Mouse (Mus musculus): ENCODE measurements at regions not wholly inside any gene's neighbourhood (a gene's known extent, or its start where the extent isn't known, plus 50 kb on each side); places are given as distances from the start of the nearest gene placed in this dataset.

- no peak for DNase-seq
Observed at GRCm38 (mm10) chr14:106190721-106191120, 84.7 kb downstream of the Trim52 start.

- no peak for DNase-seq
Observed at GRCm38 (mm10) chr14:106193583-106193982, 87.6 kb downstream of the Trim52 start.

- no peak for DNase-seq
Observed at GRCm38 (mm10) chr14:106194104-106194503, 88.1 kb downstream of the Trim52 start.

- DNase-seq: no peak
Observed at GRCm38 (mm10) chr14:106197826-106198225, 91.8 kb downstream of the Trim52 start.

- DNase-seq: no peak
Observed at GRCm38 (mm10) chr14:106199109-106199508, 93.1 kb downstream of the Trim52 start.

GRCm38 (mm10) chr14:106199536-106200319 lies 93.7 kb downstream of the Trim52 start:
- no peak for DNase-seq

GRCm38 (mm10) chr14:106211062-106211461 lies 105.1 kb downstream of the Trim52 start:
- no peak for DNase-seq

GRCm38 (mm10) chr14:106217681-106218080 lies 111.7 kb downstream of the Trim52 start:
- DNase-seq: no peak

- no peak for DNase-seq
Observed at GRCm38 (mm10) chr14:106219293-106219797, 113.3 kb downstream of the Trim52 start.

- no peak for DNase-seq
Observed at GRCm38 (mm10) chr14:106225401-106225800, 119.4 kb downstream of the Trim52 start.

GRCm38 (mm10) chr14:106241721-106242405 lies 135.9 kb downstream of the Trim52 start:
- no peak for DNase-seq

GRCm38 (mm10) chr14:106259396-106260108 lies 153.6 kb downstream of the Trim52 start:
- DNase-seq: no peak

GRCm38 (mm10) chr14:106265290-106265689 lies 159.3 kb downstream of the Trim52 start:
- DNase-seq: no peak

- no peak for DNase-seq
Observed at GRCm38 (mm10) chr14:106267679-106268561, 161.9 kb downstream of the Trim52 start.

- no peak for DNase-seq
Observed at GRCm38 (mm10) chr14:106269680-106270079, 163.7 kb downstream of the Trim52 start.

GRCm38 (mm10) chr14:106313558-106313957 lies 207.6 kb downstream of the Trim52 start:
- no peak for DNase-seq

GRCm38 (mm10) chr14:106314079-106314551 lies 208.1 kb downstream of the Trim52 start:
- DNase-seq: no peak

- DNase-seq: no peak
Observed at GRCm38 (mm10) chr14:106318767-106319166, 212.8 kb downstream of the Trim52 start.

GRCm38 (mm10) chr14:106327653-106328283 lies 221.8 kb downstream of the Trim52 start:
- DNase-seq: no peak

GRCm38 (mm10) chr14:106364767-106365623 lies 259.0 kb downstream of the Trim52 start:
- peak in 1 of 2 experiments; percentile 9 for DNase-seq
